Mouse (Mus musculus): ENCODE measurements at regions not wholly inside any gene's neighbourhood (a gene's known extent, or its start where the extent isn't known, plus 50 kb on each side); places are given as distances from the start of the nearest gene placed in this dataset.

GRCm38 (mm10) chr1:24883638-24884037 is 205.2 kb downstream of the Lmbrd1 start:
- no peak for TF ChIP-seq JUND (conservative IDR thresholded peaks at IDR 0.05; ENCODE audit: low read depth, low read length)
- no peak for TF ChIP-seq EP300 (IDR thresholded peaks at IDR 0.05; ENCODE audit: low read length)
- no peak for TF ChIP-seq HCFC1 (IDR thresholded peaks at IDR 0.05; ENCODE audit: low read depth, low read length)
- no peak for TF ChIP-seq ZNF384 (IDR thresholded peaks at IDR 0.05; ENCODE audit: low read depth, low read length)
- no peak for TF ChIP-seq JUN (IDR thresholded peaks at IDR 0.05; ENCODE audit: insufficient read depth, low read depth, low read length)
- TF ChIP-seq CTCF (conservative IDR thresholded peaks at IDR 0.05 in 1 of 2, IDR thresholded peaks at IDR 0.05 in 1 of 2; ENCODE audit: low read depth in 2 of 2, low read length in 2 of 2): no peak
- no peak for TF ChIP-seq USF1 (IDR thresholded peaks at IDR 0.05; ENCODE audit: low read depth, low read length)
- no peak for TF ChIP-seq GABPA (IDR thresholded peaks at IDR 0.05; ENCODE audit: insufficient replicate concordance, low read depth, low read length)
- TF ChIP-seq ZKSCAN1 (IDR thresholded peaks at IDR 0.05; ENCODE audit: borderline replicate concordance, low read depth, low read length): no peak
- no peak for TF ChIP-seq MAFK (IDR thresholded peaks at IDR 0.05; ENCODE audit: insufficient replicate concordance, low read length)
- no peak for TF ChIP-seq CHD1 (IDR thresholded peaks at IDR 0.05; ENCODE audit: low read depth, low read length)
- TF ChIP-seq ELF1 (IDR thresholded peaks at IDR 0.05; ENCODE audit: low read depth, low read length): no peak
- no peak for TF ChIP-seq SIN3A (IDR thresholded peaks at IDR 0.05; ENCODE audit: low read length)
